Mouse (Mus musculus) left cerebral cortex, postnatal 14 days (tissue): ENCODE measurements around the gene Herc6. TPM values are rescaled to one million over a fixed set of nuclear protein-coding genes. Genes with fewer than 3 reads are reported as not detected.
"Not testable (repeated sequence)": the region's sequence is repeated elsewhere in the genome, so short reads cannot be mapped to it uniquely, and the experiment has no call there.

Source experiments
- DNase-seq, 2 experiments: peaks; one replicate each; pipeline ENCODE4 v3.0.0; 2021 to 2022; ENCODE audit warnings: low spot score in 2 of 2, mixed read lengths in 1 of 2
- intact Hi-C: fragments of 180-260 bp; cut with DNase I; formaldehyde crosslinking; loops from one replicate; pipeline ENCODE4 v1.15.1; 2025
- long read RNA-seq, 2 experiments: library from polyadenylated mRNA; stranded (forward); transcript quantifications; one replicate each; pipeline ENCODE4 v2.0.0; 2021
- total RNA-seq, 2 experiments: library from RNA; stranded (reverse); gene quantifications; 2 replicates each; pipeline ENCODE4 v1.2.3; 2021

The Herc6 gene
- 1 to 10 TPM; 4.8 to 6.5 TPM for total RNA-seq
- long read RNA-seq, experiment 1, partial matches to known transcripts, result 4 of 5 reads
- long read RNA-seq, experiment 1, other reads (novel, unspliced or antisense), result 1 of 5 reads
- long read RNA-seq, experiment 2, full-length matches to known transcripts, result 1 of 1 reads
- long read RNA-seq, experiment 2, partial matches to known transcripts, result 0 of 1 reads
- long read RNA-seq, experiment 2, other reads (novel, unspliced or antisense), result 0 of 1 reads

GRCm38 (mm10) chr6:57580881-57581548 lies at the start of gene Herc6:
Gene Herc6 (plus strand): TSS chr6:57581000.
- peak; percentile 30 to 47 for DNase-seq
- intact Hi-C loops, result no loop called here

GRCm38 (mm10) chr6:57531011-57531410 lies 49.8 kb upstream of the Herc6 start:
- intact Hi-C loops, result no loop called here
- no peak for DNase-seq

- intact Hi-C loops, result no loop called here
- DNase-seq, result peak in 1 of 2 experiments; percentile 27
Observed at GRCm38 (mm10) chr6:57531441-57531840, 49.4 kb upstream of the Herc6 start.

GRCm38 (mm10) chr6:57532022-57532421 lies 48.8 kb upstream of the Herc6 start:
- no peak for DNase-seq
- intact Hi-C loops, result no loop called here

- no peak for DNase-seq
- intact Hi-C loops, result no loop called here
Observed at GRCm38 (mm10) chr6:57533410-57533809, 47.4 kb upstream of the Herc6 start.

- peak in 1 of 2 experiments; percentile 18 for DNase-seq
- intact Hi-C loops, result no loop called here
Observed at GRCm38 (mm10) chr6:57534231-57534610, 46.6 kb upstream of the Herc6 start.

GRCm38 (mm10) chr6:57534611-57535286 lies 46.1 kb upstream of the Herc6 start:
- intact Hi-C loops, result no loop called here
- DNase-seq, result peak; percentile 30 to 38

GRCm38 (mm10) chr6:57535386-57535936 lies 45.3 kb upstream of the Herc6 start, which contains the start of gene Ppm1k:
Gene Ppm1k (minus strand): TSS chr6:57535468.
- DNase-seq, result peak; percentile 99 to 100
- intact Hi-C loops, result no loop called here

- no peak for DNase-seq
Observed at GRCm38 (mm10) chr6:57535971-57536669, 44.7 kb upstream of the Herc6 start.

GRCm38 (mm10) chr6:57537887-57538286 lies 42.9 kb upstream of the Herc6 start:
- intact Hi-C loops, result no loop called here
- DNase-seq, result no peak

More at GRCm38 (mm10) chr6:57535971-57536669, 44.7 kb upstream of the Herc6 start:
- intact Hi-C loops, result no loop called here

- no peak for DNase-seq
- intact Hi-C loops, result no loop called here
Observed at GRCm38 (mm10) chr6:57540950-57541498, 39.8 kb upstream of the Herc6 start.

GRCm38 (mm10) chr6:57541737-57542335 lies 39.0 kb upstream of the Herc6 start:
- DNase-seq, result no peak
- intact Hi-C loops, result no loop called here

- intact Hi-C loops, DNase-seq: not testable (repeated sequence)
Observed at GRCm38 (mm10) chr6:57543591-57543990, 37.2 kb upstream of the Herc6 start.

- DNase-seq, result peak in 1 of 2 experiments; percentile 67
- intact Hi-C loops, result no loop called here
Observed at GRCm38 (mm10) chr6:57544866-57545265, 35.9 kb upstream of the Herc6 start.

- intact Hi-C loops, result no loop called here
Observed at GRCm38 (mm10) chr6:57551211-57551796, 29.5 kb upstream of the Herc6 start.

GRCm38 (mm10) chr6:57557796-57558317 lies 22.9 kb upstream of the Herc6 start:
- intact Hi-C loops, result no loop called here
- no peak for DNase-seq

More at GRCm38 (mm10) chr6:57551211-57551796, 29.5 kb upstream of the Herc6 start:
- no peak for DNase-seq

- intact Hi-C loops, result no loop called here
- no peak for DNase-seq
Observed at GRCm38 (mm10) chr6:57563454-57563853, 17.3 kb upstream of the Herc6 start.

GRCm38 (mm10) chr6:57565452-57565851 lies 15.3 kb upstream of the Herc6 start:
- no peak for DNase-seq
- intact Hi-C loops, result no loop called here
